Comparison of ENCODE assay signal across 14 mouse cellular contexts in genomic region chr9:40675203-40675958, GRCm38 (mm10). TPM values are rescaled to one million over a fixed set of nuclear protein-coding genes. Genes with fewer than 3 reads are reported as not detected.
A peak's percentile ranks its signal among the peaks of the same experiment; 100 is the strongest.
DNase-seq lines count a peak whose midpoint lies in the region; ATAC-seq and TF ChIP-seq lines count a peak whose summit lies in the region.
"Had no signal": no experiment of that assay in that cellular context is flagged by ENCODE, and none has a peak within 500 bp of the region (broad histone marks: within the 10 kb centered on the region; RNA-seq: fewer than 3 reads in every experiment).

No protein-coding gene starts in this region.

- H3K4me1 ChIP-seq in heart, embryonic 16.5 days (ENCODE audit: control insufficient read depth, insufficient read depth, low read length), result no peaks in the 10 kb centered on the region
- peaks cover 19% of the 10 kb centered on the region for H3K4me1 ChIP-seq in lung, embryonic 16.5 days (replicated peaks; ENCODE audit: control insufficient read depth, insufficient read depth, low read length)
- no peaks in the 10 kb centered on the region for H3K4me1 ChIP-seq in heart, postnatal 0 days (ENCODE audit: control insufficient read depth, insufficient read depth)
- H3K4me1 ChIP-seq in stomach, embryonic 15.5 days, result peaks cover 9% of the 10 kb centered on the region; the same call in 1 of the 2 replicates
- H3K4me1 ChIP-seq in forebrain, embryonic 13.5 days, result peaks cover 12% of the 10 kb centered on the region; the same call in 1 of the 2 replicates

- TF ChIP-seq CTCF in heart, postnatal 0 days (IDR thresholded peaks at IDR 0.05; ENCODE audit: low read depth), result no peak

- H3K36me3 ChIP-seq in heart, embryonic 16.5 days (ENCODE audit: control insufficient read depth, insufficient read depth), result no peaks in the 10 kb centered on the region
- H3K36me3 ChIP-seq in lung, embryonic 16.5 days (ENCODE audit: control insufficient read depth, insufficient read depth, low read length), result no peaks in the 10 kb centered on the region
- H3K36me3 ChIP-seq in heart, postnatal 0 days (replicated peaks; ENCODE audit: control insufficient read depth, insufficient read depth, low read length), result no peaks in the 10 kb centered on the region
- no peaks in the 10 kb centered on the region for H3K36me3 ChIP-seq in stomach, embryonic 15.5 days
- H3K36me3 ChIP-seq in forebrain, embryonic 13.5 days (ENCODE audit: poor library complexity, severe bottlenecking), result no peaks in the 10 kb centered on the region

- DNase-seq in heart, postnatal 14 days, result no peak
- no peak for DNase-seq in lung, adult 18-20 months
- no peak for DNase-seq in heart, postnatal 0 days (ENCODE audit: low spot score)
- DNase-seq in adrenal gland, adult 18-20 months (ENCODE audit: low spot score in 2 of 2), result no peak
- DNase-seq: cerebellum, postnatal 36 days; gastrocnemius, postnatal 25 days; retina, postnatal 1 day had no signal

- H3K4me3 ChIP-seq in heart, embryonic 16.5 days (ENCODE audit: low read length), result no peak overlapping the region
- H3K4me3 ChIP-seq in lung, embryonic 16.5 days (ENCODE audit: low read length), result no peak overlapping the region
- no peak overlapping the region for H3K4me3 ChIP-seq in heart, postnatal 0 days (ENCODE audit: low read depth, low read length)
- H3K4me3 ChIP-seq in stomach, embryonic 15.5 days (replicated peaks), result no peak overlapping the region
- H3K4me3 ChIP-seq in forebrain, embryonic 13.5 days, result no peak overlapping the region

- ATAC-seq in heart, embryonic 16.5 days (replicated peaks; ENCODE audit: extremely low read depth, insufficient read depth, low FRiP score), result peak; percentile 65
- peak; percentile 84 for ATAC-seq in lung, embryonic 16.5 days (ENCODE audit: low read depth)
- ATAC-seq in heart, postnatal 0 days (ENCODE audit: insufficient read depth, low read depth), result peak; percentile 57
- ATAC-seq in stomach, embryonic 15.5 days (ENCODE audit: insufficient read depth, low FRiP score, low read depth), result peak; percentile 41; the same call in 1 of the 2 replicates
- ATAC-seq in forebrain, embryonic 13.5 days, result no peak

- TF ChIP-seq EP300 in heart, postnatal 0 days (IDR thresholded peaks at IDR 0.05; ENCODE audit: low read depth), result no peak

- no peaks in the 10 kb centered on the region for H3K27me3 ChIP-seq in heart, embryonic 16.5 days (ENCODE audit: control insufficient read depth, insufficient read depth, low read length)
- no peaks in the 10 kb centered on the region for H3K27me3 ChIP-seq in lung, embryonic 16.5 days (ENCODE audit: control insufficient read depth, insufficient read depth, low read depth, low read length)
- no peaks in the 10 kb centered on the region for H3K27me3 ChIP-seq in heart, postnatal 0 days (ENCODE audit: control insufficient read depth, insufficient read depth, low read length)
- H3K27me3 ChIP-seq in stomach, embryonic 15.5 days (replicated peaks), result no peaks in the 10 kb centered on the region
- H3K27me3 ChIP-seq in forebrain, embryonic 13.5 days, result no peaks in the 10 kb centered on the region

- peak overlapping the region; percentile 14; the same call in 1 of the 2 replicates for H3K27ac ChIP-seq in heart, embryonic 16.5 days (ENCODE audit: low read length)
- H3K27ac ChIP-seq in lung, embryonic 16.5 days (ENCODE audit: low read length), result peak overlapping the region; percentile 38; the same call in 1 of the 2 replicates
- no peak overlapping the region for H3K27ac ChIP-seq in heart, postnatal 0 days (ENCODE audit: low read depth)
- H3K27ac ChIP-seq in stomach, embryonic 15.5 days, result peak overlapping the region; percentile 80
- no peak overlapping the region for H3K27ac ChIP-seq in forebrain, embryonic 13.5 days

- intact Hi-C loops in heart, postnatal 14 days (cut with DNase I), result loop anchor here (5.0 kb wide), 1 partner anchor 42 kb away; no protein-coding TSS in a partner anchor

- H3K9ac ChIP-seq in heart, embryonic 16.5 days (ENCODE audit: low read length), result no peak overlapping the region
- no peak overlapping the region for H3K9ac ChIP-seq in lung, embryonic 16.5 days (ENCODE audit: low read length)
- H3K9ac ChIP-seq in heart, postnatal 0 days (replicated peaks; ENCODE audit: low read depth, low read length), result no peak overlapping the region
- no peak overlapping the region for H3K9ac ChIP-seq in stomach, embryonic 15.5 days
- H3K9ac ChIP-seq in forebrain, embryonic 13.5 days, result no peak overlapping the region

- no peaks in the 10 kb centered on the region for H3K9me3 ChIP-seq in heart, embryonic 16.5 days (replicated peaks; ENCODE audit: control insufficient read depth, low read length)
- H3K9me3 ChIP-seq in lung, embryonic 16.5 days (ENCODE audit: control insufficient read depth, low read length), result no peaks in the 10 kb centered on the region
- no peaks in the 10 kb centered on the region for H3K9me3 ChIP-seq in heart, postnatal 0 days (replicated peaks; ENCODE audit: control insufficient read depth, low read length)
- H3K9me3 ChIP-seq in stomach, embryonic 15.5 days, result no peaks in the 10 kb centered on the region
- no peaks in the 10 kb centered on the region for H3K9me3 ChIP-seq in forebrain, embryonic 13.5 days (replicated peaks)

- no peak overlapping the region for H3K4me2 ChIP-seq in heart, embryonic 16.5 days (ENCODE audit: low read depth, low read length)
- peak overlapping the region; percentile 7; the same call in 1 of the 2 replicates for H3K4me2 ChIP-seq in lung, embryonic 16.5 days (ENCODE audit: low read depth, low read length)
- H3K4me2 ChIP-seq in heart, postnatal 0 days (ENCODE audit: low read depth, low read length), result no peak overlapping the region
- H3K4me2 ChIP-seq in stomach, embryonic 15.5 days, result peak overlapping the region; percentile 24; the same call in 1 of the 2 replicates
- H3K4me2 ChIP-seq in forebrain, embryonic 13.5 days, result no peak overlapping the region

- 52% methylated on average over 12 of the region's 12 CpGs for WGBS in heart, embryonic 16.5 days
- 32% methylated on average over 12 of the region's 12 CpGs for WGBS in lung, embryonic 16.5 days
- WGBS in heart, postnatal 0 days, result 51% methylated on average over 12 of the region's 12 CpGs
- 42% methylated on average over 12 of the region's 12 CpGs for WGBS in stomach, embryonic 15.5 days
- WGBS in forebrain, embryonic 13.5 days, result 87% methylated on average over 12 of the region's 12 CpGs

RNA-seq across cellular contexts. Expression of gene Gm21915, which starts 5.0 kb away (rescaled TPM):
- not detected in 2 replicates for polyA plus RNA-seq in heart, embryonic 16.5 days (2015; fragmentation: Nextera tagmentation; extraction: Ambion mirVana)
- not detected for total RNA-seq in heart, postnatal 14 days (2021)
- not detected in 2 replicates for polyA plus RNA-seq in lung, embryonic 16.5 days (2015; fragmentation: Nextera tagmentation; extraction: Ambion mirVana)
- not detected in 2 replicates for total RNA-seq in heart, postnatal 0 days (2014; rRNA removed; ENCODE audit: low replicate concordance)
- not detected in 2 replicates for polyA plus RNA-seq in heart, postnatal 0 days (2015; fragmentation: Nextera tagmentation; extraction: Ambion mirVana)
- polyA plus RNA-seq in stomach, embryonic 15.5 days (2015; fragmentation: Nextera tagmentation; extraction: Ambion mirVana), result not detected in 2 replicates
- polyA plus RNA-seq in forebrain, embryonic 13.5 days (2015; fragmentation: Nextera tagmentation; extraction: Ambion mirVana), result not detected in 2 replicates
- not detected for total RNA-seq in adrenal gland, adult 18-20 months (2021)
- total RNA-seq: gastrocnemius, postnatal 25 days; left cerebral cortex, postnatal 36 days; megakaryocyte progenitor cell, adult 5-6 weeks had no signal
- polyA plus RNA-seq: large intestine, adult 2 months had no signal

RNA-seq across cellular contexts. Expression of gene Clmp, which starts 10.4 kb away (rescaled TPM):
- 7.4 and 7.7 TPM in 2 replicates for polyA plus RNA-seq in heart, embryonic 16.5 days (2015; fragmentation: Nextera tagmentation; extraction: Ambion mirVana)
- total RNA-seq in heart, postnatal 14 days (2021), result 1 to 10 TPM; 4.2 to 6.0 TPM
- polyA plus RNA-seq in lung, embryonic 16.5 days (2015; fragmentation: Nextera tagmentation; extraction: Ambion mirVana), result 9.8 and 10.8 TPM in 2 replicates
- total RNA-seq in heart, postnatal 0 days (2014; rRNA removed; ENCODE audit: low replicate concordance), result 2.5 and 3.4 TPM in 2 replicates
- polyA plus RNA-seq in heart, postnatal 0 days (2015; fragmentation: Nextera tagmentation; extraction: Ambion mirVana), result 4.7 TPM in 2 replicates
- 27.2 and 29.2 TPM in 2 replicates for polyA plus RNA-seq in stomach, embryonic 15.5 days (2015; fragmentation: Nextera tagmentation; extraction: Ambion mirVana)
- polyA plus RNA-seq in forebrain, embryonic 13.5 days (2015; fragmentation: Nextera tagmentation; extraction: Ambion mirVana), result 26.3 and 32.4 TPM in 2 replicates
- 1 to 10 TPM; 5.2 to 8.1 TPM for total RNA-seq in adrenal gland, adult 18-20 months (2021)

Comparison
In these comparisons a context has a peak if more than half of its experiments do, and no peak if none do; other contexts are left out.
1. H3K27ac ChIP-seq: peak in heart, embryonic 16.5 days (single experiment), lung, embryonic 16.5 days (single experiment) and stomach, embryonic 15.5 days (single experiment); none in heart, postnatal 0 days (single experiment) and forebrain, embryonic 13.5 days (single experiment).
2. H3K4me2 ChIP-seq: peak in lung, embryonic 16.5 days (single experiment) and stomach, embryonic 15.5 days (single experiment); none in heart, embryonic 16.5 days (single experiment), heart, postnatal 0 days (single experiment) and forebrain, embryonic 13.5 days (single experiment).